Mouse (Mus musculus): Measurements from ENCODE around the gene Anpep. TPM values are rescaled to one million over a fixed set of nuclear protein-coding genes. Genes with fewer than 3 reads are reported as not detected.
A peak's percentile ranks its signal among the peaks of the same experiment; 100 is the strongest.

Gene Anpep
- total RNA-seq, 2 experiments from 2014 or later: 3.3 to 4.7 TPM

GRCm38 (mm10) chr7:79881901-79882300 is 21.0 kb upstream of the Anpep start:
- TF ChIP-seq CTCF (conservative IDR thresholded peaks at IDR 0.05): no peak
- no peak overlapping the region for H3K27ac ChIP-seq
- DNase-seq (ENCODE audit: low spot score in 2 of 2): no peak
- H3K4me3 ChIP-seq: no peak overlapping the region

- DNase-seq (ENCODE audit: low spot score in 2 of 2): no peak
- TF ChIP-seq CTCF (conservative IDR thresholded peaks at IDR 0.05): no peak
- Histone ChIP-seq H3K27ac (0 out of 2 replicates have a peak overlapping the region, but pooled peaks have one; percentile 7), H3K4me3 (no peak overlapping the region)
Measured at GRCm38 (mm10) chr7:79880998-79881397, 20.1 kb upstream of the Anpep start.

GRCm38 (mm10) chr7:79880033-79880432 is 19.2 kb upstream of the Anpep start:
- Histone ChIP-seq H3K27ac (no peak overlapping the region), H3K4me3 (no peak overlapping the region)
- no peak for DNase-seq (ENCODE audit: low spot score in 2 of 2)
- no peak for TF ChIP-seq CTCF (conservative IDR thresholded peaks at IDR 0.05)

DNA sequence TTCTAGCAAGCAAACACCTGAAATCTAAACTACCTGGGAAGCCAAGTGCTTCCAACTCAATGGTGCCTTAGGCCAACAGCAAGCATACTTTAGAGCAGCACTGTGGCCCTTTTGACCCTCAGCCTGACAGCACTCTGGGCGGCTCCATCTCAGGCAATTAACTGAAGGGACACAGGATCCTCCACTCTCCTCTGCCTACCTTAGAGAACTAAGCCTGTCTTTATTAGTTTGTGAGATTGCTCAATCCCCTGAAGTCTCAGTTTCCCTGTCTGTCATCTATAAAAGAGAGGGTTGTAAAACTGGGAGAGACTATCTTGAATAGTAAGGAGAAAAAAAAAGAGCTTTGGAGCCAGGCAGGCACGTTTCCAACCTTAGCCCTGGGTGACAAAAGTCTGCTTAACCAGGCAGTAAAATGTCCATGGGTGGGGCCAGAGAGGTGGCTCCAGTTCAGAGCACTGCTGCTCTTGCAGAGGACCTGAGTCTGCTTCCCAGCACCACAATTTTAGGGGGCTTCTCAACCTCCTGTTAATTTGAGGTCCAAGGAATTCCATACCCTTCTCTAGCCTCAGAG is 17.7 kb upstream of the Anpep start:
- no peak overlapping the region for H3K4me3 ChIP-seq
- TF ChIP-seq CTCF (conservative IDR thresholded peaks at IDR 0.05): no peak
- DNase-seq (ENCODE audit: low spot score in 2 of 2): no peak
- no peak overlapping the region for H3K27ac ChIP-seq

GRCm38 (mm10) chr7:79873407-79873806 is 12.5 kb upstream of the Anpep start:
- no peak for DNase-seq (ENCODE audit: low spot score in 2 of 2)
- H3K4me3 ChIP-seq: no peak overlapping the region
- no peak for TF ChIP-seq CTCF (conservative IDR thresholded peaks at IDR 0.05)
- H3K27ac ChIP-seq: no peak overlapping the region

DNA sequence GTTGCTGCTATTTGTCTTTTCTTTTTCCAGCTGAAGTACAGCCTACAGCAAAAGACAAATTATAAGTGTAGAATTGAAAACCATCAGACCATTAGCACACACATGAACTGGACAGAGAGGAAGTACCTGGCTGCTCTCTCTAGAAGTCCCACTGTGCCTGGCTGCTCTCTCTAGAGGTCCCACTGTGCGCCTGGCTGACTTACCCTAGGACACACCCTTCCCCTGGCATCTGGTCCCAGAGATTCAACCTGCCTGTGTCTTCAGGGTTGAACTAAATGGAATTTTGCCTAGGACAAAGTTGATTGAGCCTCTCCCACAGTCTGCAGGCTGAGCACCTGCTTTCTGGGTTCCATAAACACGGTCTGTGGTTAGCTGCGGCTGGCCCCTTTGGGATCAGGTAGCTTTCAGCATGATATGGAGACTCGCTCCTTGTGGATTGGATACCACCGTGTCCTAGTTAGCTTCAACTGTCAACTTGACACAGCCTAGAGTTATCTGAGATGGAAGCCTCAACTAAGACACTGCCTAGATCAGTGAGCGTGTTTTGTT is 11.0 kb upstream of the Anpep start:
- Histone ChIP-seq H3K4me3 (no peak overlapping the region), H3K27ac (no peak overlapping the region)
- TF ChIP-seq CTCF (conservative IDR thresholded peaks at IDR 0.05): no peak
- no peak for DNase-seq (ENCODE audit: low spot score in 2 of 2)

DNA sequence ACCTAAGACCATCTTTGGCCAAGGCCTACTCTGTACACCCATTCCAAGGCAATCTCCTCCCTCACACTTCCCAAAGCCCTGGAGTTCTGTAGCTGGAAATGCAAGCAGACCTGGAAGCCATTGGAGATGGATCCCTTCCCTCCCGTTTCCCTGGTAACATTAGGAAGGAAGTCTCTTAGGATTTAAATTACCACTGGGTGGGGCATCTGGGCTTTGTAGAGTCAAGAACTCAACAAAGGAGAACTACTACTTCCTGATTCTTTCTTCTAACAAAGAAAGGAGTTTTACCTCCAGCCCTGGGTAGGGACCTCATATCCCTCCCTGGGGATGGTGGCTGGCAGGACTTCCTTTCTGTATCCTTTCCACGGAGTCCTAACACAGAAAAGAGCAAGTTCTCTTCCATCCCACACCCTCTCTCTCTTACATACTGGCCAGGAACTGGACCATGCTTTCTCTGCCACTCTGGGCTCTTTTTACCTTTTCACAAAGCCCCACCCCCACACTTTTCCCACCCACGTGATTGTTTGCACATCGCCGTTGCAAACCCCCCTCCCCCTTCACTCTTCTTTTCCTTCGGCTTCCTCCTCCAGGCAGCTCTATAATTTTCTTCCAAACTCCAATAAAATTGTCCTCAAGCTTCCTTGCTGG is 8.3 kb upstream of the Anpep start:
- Histone ChIP-seq H3K4me3 (no peak overlapping the region), H3K27ac (no peak overlapping the region)
- TF ChIP-seq CTCF (conservative IDR thresholded peaks at IDR 0.05): no peak
- DNase-seq (ENCODE audit: low spot score in 2 of 2): no peak

DNA sequence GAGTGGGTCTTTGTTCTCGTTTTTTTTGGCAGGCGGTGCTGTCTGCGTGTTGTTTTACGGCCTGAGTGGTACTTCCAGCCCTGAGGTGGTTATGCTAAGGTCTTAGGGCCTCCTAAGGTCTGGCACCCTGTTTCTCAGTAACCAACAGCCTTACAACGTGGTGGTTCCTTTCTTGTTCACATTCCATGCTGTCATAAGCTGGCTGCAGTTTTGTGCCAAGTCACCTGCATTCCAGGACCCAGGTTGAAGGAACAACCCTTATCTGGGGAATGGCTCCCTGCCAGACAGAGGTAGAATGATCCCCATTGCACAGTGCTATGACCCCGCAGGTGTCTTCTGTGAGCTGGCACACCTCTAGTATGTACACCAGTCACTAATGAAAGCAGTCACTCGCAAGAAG is 7.6 kb upstream of the Anpep start:
- H3K4me3 ChIP-seq: no peak overlapping the region
- no peak overlapping the region for H3K27ac ChIP-seq
- no peak for TF ChIP-seq CTCF (conservative IDR thresholded peaks at IDR 0.05)
- DNase-seq (ENCODE audit: low spot score in 2 of 2): no peak

DNA sequence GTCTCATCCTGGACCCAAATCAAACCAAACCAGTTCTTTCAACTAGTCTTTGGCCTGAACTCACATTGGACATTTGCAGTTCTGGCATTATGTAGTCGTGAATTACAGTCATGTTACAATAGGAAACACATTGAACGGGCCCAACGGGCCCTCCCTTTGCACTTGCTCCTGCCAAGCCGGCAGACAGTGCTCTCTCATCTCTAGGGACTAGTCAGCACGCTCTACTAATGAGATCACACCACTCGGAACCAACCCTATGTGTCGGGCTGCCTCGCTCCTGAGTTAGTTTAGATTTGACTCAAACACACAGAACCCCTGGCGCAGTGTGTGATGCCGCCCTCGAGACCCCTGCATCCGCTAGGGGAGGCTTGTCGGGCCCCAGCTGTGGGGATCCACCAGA is 7.0 kb upstream of the Anpep start:
- Histone ChIP-seq H3K4me3 (no peak overlapping the region), H3K27ac (no peak overlapping the region)
- DNase-seq (ENCODE audit: low spot score in 2 of 2): no peak
- no peak for TF ChIP-seq CTCF (conservative IDR thresholded peaks at IDR 0.05)

GRCm38 (mm10) chr7:79866294-79867000 is 5.6 kb upstream of the Anpep start:
- DNase-seq (ENCODE audit: low spot score in 2 of 2): no peak
- no peak overlapping the region for H3K27ac ChIP-seq
- H3K4me3 ChIP-seq: no peak overlapping the region
- no peak for TF ChIP-seq CTCF (conservative IDR thresholded peaks at IDR 0.05)

- DNase-seq (ENCODE audit: low spot score in 2 of 2): no peak
- Histone ChIP-seq H3K27ac (no peak overlapping the region), H3K4me3 (no peak overlapping the region)
- TF ChIP-seq CTCF (conservative IDR thresholded peaks at IDR 0.05): no peak
Measured at GRCm38 (mm10) chr7:79861794-79862193, 935 bp upstream of the Anpep start.

DNA sequence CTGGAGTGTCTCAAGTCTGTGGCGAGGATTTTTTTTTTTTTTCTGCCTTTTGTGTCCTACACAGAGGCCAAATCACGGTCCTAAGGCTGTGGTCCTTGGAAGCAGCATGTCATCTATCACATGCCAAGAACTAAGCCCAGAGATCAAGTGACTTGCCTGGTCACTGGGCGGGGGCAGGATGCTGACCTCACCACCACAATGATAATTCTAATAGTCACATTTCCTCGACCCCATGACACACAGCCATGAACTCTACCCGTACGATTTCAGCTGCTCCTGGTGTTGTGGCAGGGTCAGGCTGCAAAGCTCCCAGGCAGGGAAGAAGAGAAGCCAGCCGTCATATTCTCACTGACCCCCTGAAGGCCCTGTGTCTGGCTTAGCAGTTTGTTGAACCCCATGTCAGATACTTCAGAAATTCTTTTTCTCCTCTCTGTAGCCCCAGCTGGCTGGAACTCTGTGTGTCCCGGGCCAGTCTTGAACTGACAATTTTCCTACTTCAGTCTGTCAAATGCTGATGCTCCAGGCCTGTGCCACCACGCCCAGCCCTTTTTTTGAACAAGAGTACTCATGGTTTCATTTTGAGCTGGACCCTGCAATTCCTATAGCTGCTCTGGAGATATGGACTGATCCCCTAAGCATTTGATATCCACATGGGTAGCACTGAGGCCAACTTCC is 1.8 kb downstream of the Anpep start:
- no peak overlapping the region for H3K4me3 ChIP-seq
- no peak for TF ChIP-seq CTCF (conservative IDR thresholded peaks at IDR 0.05)
- DNase-seq (ENCODE audit: low spot score in 2 of 2): no peak
- H3K27ac ChIP-seq: no peak overlapping the region
